Mouse (Mus musculus) neural tube, embryonic 11.5 days (tissue): ENCODE measurements around the gene Gpc3. TPM values are rescaled to one million over a fixed set of nuclear protein-coding genes. Genes with fewer than 3 reads are reported as not detected.
A peak's percentile ranks its signal among the peaks of the same experiment; 100 is the strongest.

Experiments used
- microRNA counts: library from miRNA; unstranded; fragments of <30 nt; microRNA quantifications from one replicate; lab custom pipeline; 2015
- microRNA-seq: library from miRNA; unstranded; fragments of <30 nt; microRNA quantifications from one replicate; pipeline ENCODE4, GENCODE M21; 2016
- polyA plus RNA-seq: library from polyadenylated mRNA; unstranded; fragments of >200 nt; fragmentation: Nextera tagmentation; extraction: Ambion mirVana; gene quantifications from 2 replicates; pipeline ENCODE4 v1.2.1, GENCODE M21; 2014

The Gpc3 gene
- polyA plus RNA-seq, 1 experiment from 2014 or later: 490 TPM

MicroRNAs encoded within 50 kb of the gene (microRNA counts, 519-probe panel; counts per million panel counts)
- 171 counts per million, percentile 57 among the panel's probes with 10 or more counts for microRNA mmu-miR-717 (lab: Ali Mortazavi, UCI)

Small RNAs within 50 kb of the gene (microRNA-seq; reads per million reads assigned to microRNA genes)
- gene Mir6384 (not detected), gene Mir717 (not detected)

Other genes starting within 250 kb of the Gpc3 start
- 4.6 and 5.9 TPM in 2 replicates for gene Ccdc160, start 177.2 kb upstream of the Gpc3 start, polyA plus RNA-seq